In genomic region chr4:124035657-124036061, GRCm38 (mm10) we compare ENCODE assay signal across 10 mouse cellular contexts.
DNase-seq lines count a peak whose midpoint lies in the region; ATAC-seq and TF ChIP-seq lines count a peak whose summit lies in the region.
"Had no signal": no experiment of that assay in that cellular context is flagged by ENCODE, and none has a peak within 500 bp of the region (broad histone marks: within the 10 kb centered on the region; RNA-seq: fewer than 3 reads in every experiment).

No protein-coding gene starts in this region.

- no peaks in the 10 kb centered on the region for H3K36me3 ChIP-seq in E14TG2a.4 (ENCODE audit: insufficient read depth, low read length)
- H3K36me3 ChIP-seq in forebrain, embryonic 12.5 days (replicated peaks), result no peaks in the 10 kb centered on the region
- H3K36me3 ChIP-seq in midbrain, embryonic 11.5 days (ENCODE audit: control insufficient read depth, insufficient read depth, low read length), result no peaks in the 10 kb centered on the region
- H3K36me3 ChIP-seq in intestine, embryonic 16.5 days (ENCODE audit: control insufficient read depth, insufficient read depth, low read length), result no peaks in the 10 kb centered on the region
- H3K36me3 ChIP-seq: limb, embryonic 12.5 days had no signal

- ATAC-seq in forebrain, embryonic 12.5 days (ENCODE audit: low FRiP score), result peak; percentile 66
- peak; percentile 68 for ATAC-seq in midbrain, embryonic 11.5 days (ENCODE audit: low FRiP score)
- ATAC-seq in intestine, embryonic 16.5 days, result no peak

- H3K4me2 ChIP-seq in forebrain, embryonic 12.5 days, result peak overlapping the region; percentile 46
- peak overlapping the region; percentile 42 for H3K4me2 ChIP-seq in midbrain, embryonic 11.5 days
- H3K4me2 ChIP-seq in intestine, embryonic 16.5 days (ENCODE audit: low read depth, low read length), result no peak overlapping the region
- H3K4me2 ChIP-seq: limb, embryonic 12.5 days had no signal

- H3K9me3 ChIP-seq in E14TG2a.4 (ENCODE audit: low read length), result no peaks in the 10 kb centered on the region
- H3K9me3 ChIP-seq in forebrain, embryonic 12.5 days, result no peaks in the 10 kb centered on the region
- H3K9me3 ChIP-seq in midbrain, embryonic 11.5 days (ENCODE audit: control insufficient read depth, low read length), result no peaks in the 10 kb centered on the region
- no peaks in the 10 kb centered on the region for H3K9me3 ChIP-seq in intestine, embryonic 16.5 days (ENCODE audit: control insufficient read depth, low read length)
- H3K9me3 ChIP-seq: limb, embryonic 12.5 days had no signal

- under 1% methylated on average over 10 of the region's 10 CpGs for WGBS in forebrain, embryonic 12.5 days
- 3% methylated on average over 10 of the region's 10 CpGs for WGBS in midbrain, embryonic 11.5 days
- WGBS in intestine, embryonic 16.5 days, result 26% methylated on average over 10 of the region's 10 CpGs

- DNase-seq in ES-CJ7 (ENCODE audit: low read depth, low spot score), result peak; percentile 71
- DNase-seq in midbrain, embryonic 11.5 days (ENCODE audit: low spot score, missing footprints), result peak; percentile 91
- DNase-seq in gastrocnemius, postnatal 4 days (ENCODE audit: low spot score in 2 of 2), result no peak
- no peak for DNase-seq in ovary, adult 18-20 months (ENCODE audit: low spot score)
- DNase-seq: adrenal gland, adult 8-10 months; thymus, postnatal 25 days had no signal

- H3K4me3 ChIP-seq in E14TG2a.4 (replicated peaks; ENCODE audit: low read length), result peak overlapping the region; percentile 37
- H3K4me3 ChIP-seq in forebrain, embryonic 12.5 days (replicated peaks), result 0 out of 2 replicates have a peak overlapping the region, but pooled peaks have one; percentile 0
- peak overlapping the region; percentile 10; the same call in 1 of the 2 replicates for H3K4me3 ChIP-seq in midbrain, embryonic 11.5 days (ENCODE audit: low read depth, low read length)
- H3K4me3 ChIP-seq in intestine, embryonic 16.5 days (ENCODE audit: low read length), result no peak overlapping the region
- H3K4me3 ChIP-seq: limb, embryonic 12.5 days had no signal

- no peak for TF ChIP-seq CTCF in E14TG2a.4 (conservative IDR thresholded peaks at IDR 0.05; ENCODE audit: low read length)

- H3K9ac ChIP-seq in forebrain, embryonic 12.5 days, result 0 out of 2 replicates have a peak overlapping the region, but pooled peaks have one; percentile 26
- H3K9ac ChIP-seq in midbrain, embryonic 11.5 days (ENCODE audit: low read length), result peak overlapping the region; percentile 52
- no peak overlapping the region for H3K9ac ChIP-seq in intestine, embryonic 16.5 days (ENCODE audit: low read depth, low read length)
- H3K9ac ChIP-seq: limb, embryonic 12.5 days had no signal

- peaks cover 40% of the 10 kb centered on the region for H3K4me1 ChIP-seq in E14TG2a.4 (replicated peaks; ENCODE audit: low read depth, low read length)
- H3K4me1 ChIP-seq in forebrain, embryonic 12.5 days, result peaks cover 57% of the 10 kb centered on the region
- H3K4me1 ChIP-seq in midbrain, embryonic 11.5 days (ENCODE audit: control insufficient read depth, insufficient read depth, low read length), result peaks cover 18% of the 10 kb centered on the region
- H3K4me1 ChIP-seq in intestine, embryonic 16.5 days (ENCODE audit: control insufficient read depth, insufficient read depth, low read length), result no peaks in the 10 kb centered on the region

- H3K27me3 ChIP-seq in E14TG2a.4 (ENCODE audit: insufficient read depth, low read length), result peaks cover 77% of the 10 kb centered on the region
- peaks cover 36% of the 10 kb centered on the region for H3K27me3 ChIP-seq in forebrain, embryonic 12.5 days
- H3K27me3 ChIP-seq in midbrain, embryonic 11.5 days (ENCODE audit: control insufficient read depth, insufficient read depth, low read length), result no peaks in the 10 kb centered on the region
- peaks cover 4% of the 10 kb centered on the region; the same call in 1 of the 2 replicates for H3K27me3 ChIP-seq in intestine, embryonic 16.5 days (replicated peaks; ENCODE audit: control insufficient read depth, insufficient read depth, low read length)

- H3K27ac ChIP-seq in forebrain, embryonic 12.5 days, result peak overlapping the region; percentile 95
- H3K27ac ChIP-seq in midbrain, embryonic 11.5 days (ENCODE audit: low read depth, low read length), result peak overlapping the region; percentile 85
- no peak overlapping the region for H3K27ac ChIP-seq in intestine, embryonic 16.5 days (ENCODE audit: low read length)
- H3K27ac ChIP-seq: limb, embryonic 12.5 days had no signal

Comparison
In these comparisons a context has a peak if more than half of its experiments do, and no peak if none do; other contexts are left out.
1. DNase-seq: peak in ES-CJ7 (single experiment) and midbrain, embryonic 11.5 days (single experiment); none in gastrocnemius, postnatal 4 days (0 of 2) and ovary, adult 18-20 months (single experiment).